Mouse (Mus musculus) kidney, embryonic 14.5 days (tissue): Measurements from ENCODE around the gene Pkd1l2. TPM values are rescaled to one million over a fixed set of nuclear protein-coding genes. Genes with fewer than 3 reads are reported as not detected.

Experiments used
- ATAC-seq: fragments of 200-750 bp; cut with Nextera tagmentation; 2 replicates; pipeline ENCODE4 v1.8.0; 2017; ENCODE audit warnings: moderate number of reproducible peaks, mild to moderate bottlenecking, moderate TSS enrichment, moderate library complexity; ENCODE audit not compliant: low FRiP score, low TSS enrichment
- H3K27ac ChIP-seq: fragments of 300-500 bp; sonication (generic); 2 replicates; pipeline ENCODE4 v1.5.1; 2014; ENCODE audit warnings: low read depth, mild to moderate bottlenecking, low read length, moderate library complexity, mixed read lengths
- H3K27me3 ChIP-seq: fragments of 300-500 bp; sonication (generic); 2 replicates; pipeline ENCODE4 v1.6.1; 2014; ENCODE audit warnings: mild to moderate bottlenecking, low read length; ENCODE audit not compliant: control insufficient read depth, insufficient read depth
- H3K36me3 ChIP-seq: fragments of 300-500 bp; sonication (generic); 2 replicates; pipeline ENCODE4 v1.6.1; 2014; ENCODE audit warnings: low read length, mixed read lengths; ENCODE audit not compliant: control insufficient read depth, insufficient read depth
- H3K4me1 ChIP-seq: fragments of 300-500 bp; sonication (generic); 2 replicates; pipeline ENCODE4 v1.6.1; 2014; ENCODE audit warnings: low read length, mixed read lengths; ENCODE audit not compliant: control insufficient read depth, insufficient read depth
- H3K4me2 ChIP-seq: fragments of 300-500 bp; sonication (generic); replicated peaks from 2 replicates; pipeline ENCODE4 v1.6.1; 2014; ENCODE audit warnings: low read depth, mild to moderate bottlenecking, low read length
- H3K4me3 ChIP-seq: fragments of 300-500 bp; sonication (generic); 2 replicates; pipeline ENCODE4 v1.5.1; 2014; ENCODE audit warnings: mild to moderate bottlenecking, low read length
- H3K9ac ChIP-seq: fragments of 300-500 bp; sonication (generic); 2 replicates; pipeline ENCODE4 v1.6.1; 2014; ENCODE audit warnings: low read depth, mild to moderate bottlenecking, low read length, moderate library complexity
- H3K9me3 ChIP-seq: fragments of 300-500 bp; sonication (generic); 2 replicates; pipeline ENCODE4 v1.6.1; 2016; ENCODE audit warnings: low read length; ENCODE audit not compliant: control insufficient read depth
- WGBS: fragments of 180-500 bp; shearing (Covaris S2); extraction: QIAGEN DNeasy Blood & Tissue Kit; methylation state at CpG from one replicate; pipeline ENCODE4 v1.1.7; 2014; 5-methylcytosine and 5-hydroxymethylcytosine counted together
- polyA plus RNA-seq: library from polyadenylated mRNA; unstranded; fragments of >200 nt; fragmentation: Nextera tagmentation; extraction: Ambion mirVana; gene quantifications from 2 replicates; pipeline ENCODE4 v1.2.1, GENCODE M21; 2014

Pkd1l2 gene
- polyA plus RNA-seq = not detected in 2 replicates

GRCm38 (mm10) chr8:117082399-117082872, at the start of gene Pkd1l2:
Gene Pkd1l2 (minus strand): TSS chr8:117082449.
- Histone ChIP-seq H3K36me3 (no peaks in the 10 kb centered on the region), H3K27ac (no peak within 1 kb of the TSS), H3K4me1 (no peaks in the 10 kb centered on the region), H3K4me3 (no peak within 1 kb of the TSS), H3K9me3 (no peaks in the 10 kb centered on the region), H3K27me3 (no peaks in the 10 kb centered on the region; the same call in 1 of the 2 replicates), H3K9ac (no peak within 1 kb of the TSS), H3K4me2 (no peak within 1 kb of the TSS)
- WGBS = 75% methylated on average over 8 of the region's 8 CpGs
- no peak for ATAC-seq

GRCm38 (mm10) chr8:117127063-117127462, 44.8 kb upstream of the Pkd1l2 start:
- H3K9ac ChIP-seq = no peak overlapping the region
- no peak overlapping the region for H3K27ac ChIP-seq
- no peaks in the 10 kb centered on the region for H3K36me3 ChIP-seq
- no peaks in the 10 kb centered on the region for H3K27me3 ChIP-seq
- no peak overlapping the region for H3K4me3 ChIP-seq
- H3K9me3 ChIP-seq = no peaks in the 10 kb centered on the region
- no peak for ATAC-seq
- no peaks in the 10 kb centered on the region for H3K4me1 ChIP-seq
- 86% methylated on average over 8 of the region's 8 CpGs for WGBS
- H3K4me2 ChIP-seq = no peak overlapping the region

GRCm38 (mm10) chr8:117126411-117126810, 44.2 kb upstream of the Pkd1l2 start:
- H3K4me3 ChIP-seq = no peak overlapping the region
- H3K9ac ChIP-seq = no peak overlapping the region
- ATAC-seq = no peak
- WGBS = 90% methylated on average over 3 of the region's 3 CpGs
- H3K27ac ChIP-seq = no peak overlapping the region
- H3K9me3 ChIP-seq = no peaks in the 10 kb centered on the region
- H3K4me1 ChIP-seq = no peaks in the 10 kb centered on the region
- H3K4me2 ChIP-seq = no peak overlapping the region
- H3K36me3 ChIP-seq = no peaks in the 10 kb centered on the region
- H3K27me3 ChIP-seq = no peaks in the 10 kb centered on the region

GRCm38 (mm10) chr8:117125854-117126253, 43.6 kb upstream of the Pkd1l2 start:
- Histone ChIP-seq H3K4me3 (no peak overlapping the region), H3K27me3 (no peaks in the 10 kb centered on the region), H3K4me1 (no peaks in the 10 kb centered on the region), H3K9me3 (no peaks in the 10 kb centered on the region), H3K9ac (no peak overlapping the region), H3K4me2 (no peak overlapping the region), H3K36me3 (no peaks in the 10 kb centered on the region), H3K27ac (no peak overlapping the region)
- 90% methylated on average over 3 of the region's 3 CpGs for WGBS
- ATAC-seq = no peak

DNA sequence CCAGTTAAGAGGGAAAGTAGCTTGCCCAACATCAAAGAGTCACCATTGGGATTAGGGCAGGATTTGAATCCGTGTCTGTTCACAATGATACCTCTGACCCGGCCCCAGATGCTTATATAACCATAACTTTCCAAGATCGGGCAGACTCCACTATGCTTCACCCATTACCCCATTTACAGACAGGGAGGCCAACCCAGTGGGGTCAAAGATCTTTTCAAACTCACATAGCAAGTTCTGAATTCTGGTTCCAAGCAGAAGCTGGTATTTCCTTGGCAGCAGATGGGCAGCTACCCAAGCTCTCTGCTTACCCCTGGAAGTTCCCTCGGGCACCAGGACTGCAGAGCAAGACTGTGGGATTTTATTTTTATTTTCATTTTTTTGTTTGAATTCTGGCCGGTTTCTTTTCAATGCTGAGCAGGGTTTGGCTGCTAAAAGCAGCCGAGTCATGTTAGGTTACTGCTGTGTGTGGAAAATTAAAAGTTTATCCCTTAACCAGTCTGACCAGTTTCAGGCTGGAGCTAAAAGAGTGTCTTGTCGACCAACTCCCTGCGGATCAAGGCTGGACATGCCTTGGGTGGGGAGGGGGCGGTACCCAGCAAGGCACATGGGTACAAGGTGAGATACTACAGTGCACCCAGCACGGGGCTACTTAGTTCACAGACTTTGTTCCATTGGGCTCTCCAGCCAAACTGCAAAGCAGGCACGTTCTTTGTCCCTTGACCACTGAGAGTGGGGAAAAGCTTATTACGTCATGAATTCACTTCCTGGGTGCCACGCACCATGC, 41.8 kb upstream of the Pkd1l2 start:
- Histone ChIP-seq H3K36me3 (no peaks in the 10 kb centered on the region), H3K4me3 (no peak overlapping the region), H3K9ac (no peak overlapping the region), H3K4me2 (no peak overlapping the region), H3K27ac (no peak overlapping the region), H3K9me3 (no peaks in the 10 kb centered on the region), H3K27me3 (no peaks in the 10 kb centered on the region), H3K4me1 (no peaks in the 10 kb centered on the region)
- 81% methylated on average over 13 of the region's 13 CpGs for WGBS
- no peak for ATAC-seq

DNA sequence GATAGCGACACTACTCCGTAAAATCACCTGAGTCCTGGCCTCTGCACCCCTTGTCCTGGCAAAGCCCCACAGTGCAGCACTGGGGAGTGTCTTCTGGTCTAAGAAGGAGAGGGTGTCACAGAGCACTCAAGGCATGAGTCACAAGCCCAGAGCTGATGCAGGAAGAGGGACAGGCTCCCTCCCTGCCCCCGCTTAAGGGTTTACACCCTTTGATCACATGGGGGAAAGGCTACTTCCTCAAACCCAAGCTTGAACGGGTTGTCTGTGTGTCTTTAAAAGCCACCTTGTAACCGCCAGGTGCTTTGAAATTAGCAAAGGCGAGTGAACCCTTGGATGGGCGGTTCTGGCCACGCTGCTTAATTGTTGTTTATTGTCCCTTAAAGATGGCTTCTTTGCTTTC, 39.0 kb upstream of the Pkd1l2 start:
- ATAC-seq = no peak
- no peaks in the 10 kb centered on the region for H3K36me3 ChIP-seq
- no peaks in the 10 kb centered on the region for H3K4me1 ChIP-seq
- no peak overlapping the region for H3K9ac ChIP-seq
- H3K27me3 ChIP-seq = no peaks in the 10 kb centered on the region
- 33% methylated on average over 8 of the region's 8 CpGs for WGBS
- H3K27ac ChIP-seq = no peak overlapping the region
- no peaks in the 10 kb centered on the region for H3K9me3 ChIP-seq
- H3K4me2 ChIP-seq = no peak overlapping the region
- H3K4me3 ChIP-seq = no peak overlapping the region

GRCm38 (mm10) chr8:117118409-117118808, 36.2 kb upstream of the Pkd1l2 start:
- no peak overlapping the region for H3K4me2 ChIP-seq
- H3K27me3 ChIP-seq = no peaks in the 10 kb centered on the region
- H3K4me3 ChIP-seq = no peak overlapping the region
- no peak overlapping the region for H3K9ac ChIP-seq
- WGBS = 89% methylated on average over 9 of the region's 9 CpGs
- 0 out of 2 replicates have a peak, but pooled peaks cover 7% of the 10 kb centered on the region for H3K4me1 ChIP-seq
- H3K36me3 ChIP-seq = no peaks in the 10 kb centered on the region
- H3K9me3 ChIP-seq = no peaks in the 10 kb centered on the region
- no peak for ATAC-seq
- no peak overlapping the region for H3K27ac ChIP-seq

GRCm38 (mm10) chr8:117116534-117116933, 34.3 kb upstream of the Pkd1l2 start:
- Histone ChIP-seq H3K9me3 (no peaks in the 10 kb centered on the region), H3K9ac (no peak overlapping the region), H3K27ac (no peak overlapping the region), H3K4me2 (no peak overlapping the region), H3K27me3 (no peaks in the 10 kb centered on the region), H3K4me3 (no peak overlapping the region), H3K4me1 (0 out of 2 replicates have a peak, but pooled peaks cover 7% of the 10 kb centered on the region), H3K36me3 (no peaks in the 10 kb centered on the region)
- ATAC-seq = no peak
- WGBS = 67% methylated on average over 7 of the region's 7 CpGs

DNA sequence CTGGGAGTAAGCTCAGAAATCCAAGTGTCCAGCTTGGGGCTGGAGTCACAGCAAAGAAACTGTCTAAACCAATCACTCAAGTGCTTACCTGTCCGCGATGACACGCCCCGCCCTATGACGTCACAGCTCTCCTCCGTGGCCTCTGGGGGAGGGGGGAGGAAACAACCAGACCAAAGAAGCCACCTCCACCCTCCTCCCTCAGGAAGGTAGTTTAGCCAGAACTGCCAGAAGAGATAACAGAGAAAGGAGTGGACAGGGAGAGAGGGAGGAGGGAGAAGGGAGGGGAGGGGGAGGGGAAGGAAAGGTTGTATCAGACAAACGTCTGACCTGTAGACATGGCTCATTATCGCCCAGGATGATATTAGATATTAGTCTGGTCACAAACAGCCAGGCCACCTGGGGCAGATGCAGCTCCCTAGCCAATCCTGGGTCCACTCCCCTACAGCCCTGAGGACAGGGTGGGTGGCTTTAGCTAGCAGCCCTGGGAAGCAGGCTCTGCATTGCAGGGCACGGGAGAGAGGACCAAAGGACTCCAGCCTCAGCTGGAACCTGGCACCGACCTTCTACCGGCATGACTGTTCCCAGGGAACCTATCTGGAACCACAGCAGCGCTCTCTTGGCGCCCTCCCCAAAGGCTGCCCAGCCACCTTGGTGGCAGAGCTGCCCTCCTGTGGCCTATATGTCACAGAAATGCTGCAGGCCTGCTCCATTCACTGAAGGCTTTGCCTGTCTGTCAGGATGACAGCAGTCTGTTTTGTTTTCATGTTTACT, 33.6 kb upstream of the Pkd1l2 start:
- 14% methylated on average over 13 of the region's 13 CpGs for WGBS
- H3K4me2 ChIP-seq = peak overlapping the region; percentile 12
- no peaks in the 10 kb centered on the region for H3K36me3 ChIP-seq
- H3K4me1 ChIP-seq = 0 out of 2 replicates have a peak, but pooled peaks cover 7% of the 10 kb centered on the region
- no peak overlapping the region for H3K27ac ChIP-seq
- H3K27me3 ChIP-seq = no peaks in the 10 kb centered on the region
- peak; percentile 38; the same call in 1 of the 2 replicates for ATAC-seq
- H3K9ac ChIP-seq = peak overlapping the region; percentile 23; the same call in 1 of the 2 replicates
- H3K4me3 ChIP-seq = no peak overlapping the region
- H3K9me3 ChIP-seq = no peaks in the 10 kb centered on the region
